Mouse (Mus musculus) erythroblast, embryonic 14.5 days (primary cell): Measurements from ENCODE around the gene Hmgn3.

Experiments used
- GATA1 ChIP-seq: IDR thresholded peaks from 2 replicates; pipeline ENCODE4 v1.6.1; 2012; ENCODE audit warnings: low read length, inconsistent platforms, mixed read lengths
- TAL1 ChIP-seq: IDR thresholded peaks from 3 replicates; pipeline ENCODE4 v1.6.1; 2012; ENCODE audit warnings: low read length, inconsistent platforms, mixed read lengths

DNA sequence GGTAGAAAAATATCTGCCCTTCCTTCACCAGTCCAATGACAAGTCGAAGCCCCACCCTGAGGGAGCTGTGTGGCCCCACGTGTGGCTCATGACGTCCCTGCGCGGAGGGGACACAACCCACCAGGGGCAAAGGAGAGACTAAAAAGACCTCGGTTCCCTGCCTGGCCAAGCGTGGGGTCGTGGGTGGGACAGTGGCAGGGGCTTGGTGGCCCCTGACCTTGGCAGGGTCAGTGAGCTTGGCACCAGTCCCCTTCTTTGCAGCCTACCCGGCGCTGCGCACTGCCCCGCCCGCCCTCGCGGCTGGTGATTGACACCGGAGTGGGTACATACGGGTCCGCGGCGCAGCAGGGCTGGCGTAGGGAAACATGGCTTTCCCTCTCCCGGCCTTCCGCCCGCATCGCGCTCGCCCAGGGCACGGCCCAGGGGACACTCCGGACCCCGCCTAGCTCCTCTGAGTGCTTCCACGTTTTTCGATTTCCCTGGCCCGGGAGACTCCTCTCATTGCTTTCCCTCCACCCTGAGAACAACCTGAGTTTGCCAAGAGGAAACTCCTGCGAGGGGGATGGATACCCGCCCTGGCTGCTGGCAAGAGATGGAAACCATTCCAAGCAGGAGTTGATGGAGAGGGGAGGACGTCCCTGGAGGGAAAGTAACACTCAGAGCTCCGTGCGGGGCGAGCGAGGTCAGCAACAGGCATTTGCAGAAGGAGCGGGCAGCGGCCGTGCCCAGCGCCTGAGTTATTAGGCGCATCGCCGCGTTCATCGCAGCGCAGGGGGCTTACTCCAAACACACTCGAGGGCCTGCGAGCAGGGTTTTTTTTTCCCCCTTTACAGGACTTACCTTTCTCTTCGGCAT, 667 bp downstream of the Hmgn3 start:
- no peak for TF ChIP-seq GATA1
- no peak for TF ChIP-seq TAL1
